Mouse (Mus musculus) kidney, adult 2 months (tissue): ENCODE results near the gene Stn1.

ENCODE experiments used
- CTCF ChIP-seq: fragments of 200-500 bp; conservative IDR thresholded peaks from 2 replicates; pipeline ENCODE4 v1.5.1; 2011; ENCODE audit warnings: low read depth, mild to moderate bottlenecking, control low read depth, low read length, moderate library complexity, mixed read lengths; ENCODE audit not compliant: insufficient read depth, insufficient read length
- POLR2A ChIP-seq: fragments of 200-500 bp; IDR thresholded peaks from one replicate; pipeline ENCODE4 v1.6.1; 2011; ENCODE audit warnings: low read depth, low read length, control low read depth

- no peak for TF ChIP-seq POLR2A
- no peak for TF ChIP-seq CTCF
These were observed 85.1 kb downstream of the Stn1 start for GRCm38 (mm10) chr19:47452211-47452610.
